Mouse (Mus musculus) liver, embryonic 16.5 days (tissue): ENCODE measurements around the gene Eva1c. TPM values are rescaled to one million over a fixed set of nuclear protein-coding genes. Genes with fewer than 3 reads are reported as not detected.
A peak's percentile ranks its signal among the peaks of the same experiment; 100 is the strongest.

Experiments used
- ATAC-seq: fragments of 200-750 bp; cut with Nextera tagmentation; 2 replicates; pipeline ENCODE4 v1.8.0; 2017; ENCODE audit warnings: low read depth, mild to moderate bottlenecking, moderate number of reproducible peaks, moderate library complexity
- H3K27ac ChIP-seq: fragments of 300-500 bp; sonication (generic); 2 replicates; pipeline ENCODE4 v1.5.1; 2014; ENCODE audit warnings: mild to moderate bottlenecking, low read length
- H3K27me3 ChIP-seq: fragments of 300-500 bp; sonication (generic); 2 replicates; pipeline ENCODE4 v1.6.1; 2014; ENCODE audit warnings: low read depth, low read length, mixed read lengths; ENCODE audit not compliant: control insufficient read depth, insufficient read depth
- H3K36me3 ChIP-seq: fragments of 300-500 bp; sonication (generic); 2 replicates; pipeline ENCODE4 v1.6.1; 2014; ENCODE audit warnings: mild to moderate bottlenecking; ENCODE audit not compliant: control insufficient read depth, insufficient read depth
- H3K4me1 ChIP-seq: fragments of 300-500 bp; sonication (generic); 2 replicates; pipeline ENCODE4 v1.6.1; 2014; ENCODE audit warnings: low read depth, low read length, mixed read lengths; ENCODE audit not compliant: control insufficient read depth
- H3K4me2 ChIP-seq: fragments of 300-500 bp; sonication (generic); 2 replicates; pipeline ENCODE4 v1.6.1; 2014; ENCODE audit warnings: low read depth, low read length, mixed read lengths
- H3K4me3 ChIP-seq: fragments of 300-500 bp; sonication (generic); 2 replicates; pipeline ENCODE4 v1.5.1; 2014; ENCODE audit warnings: low read depth, mild to moderate bottlenecking, low read length
- H3K9ac ChIP-seq: fragments of 300-500 bp; sonication (generic); 2 replicates; pipeline ENCODE4 v1.6.1; 2014; ENCODE audit warnings: low read depth, low read length
- H3K9me3 ChIP-seq: fragments of 300-500 bp; sonication (generic); replicated peaks from 2 replicates; pipeline ENCODE4 v1.6.1; 2016; ENCODE audit warnings: low read length; ENCODE audit not compliant: control insufficient read depth
- WGBS: fragments of 180-500 bp; shearing (Covaris S2); extraction: QIAGEN DNeasy Blood & Tissue Kit; methylation state at CpG from one replicate; pipeline ENCODE4 v1.1.7; 2014; ENCODE audit not compliant: insufficient replicate concordance; 5-methylcytosine and 5-hydroxymethylcytosine counted together
- polyA plus RNA-seq: library from polyadenylated mRNA; unstranded; fragments of >200 nt; fragmentation: Nextera tagmentation; extraction: Ambion mirVana; gene quantifications from 2 replicates; pipeline ENCODE4 v1.2.1, GENCODE M21; 2015

The Eva1c gene
- polyA plus RNA-seq, 1 experiment from 2014 or later, result 0.40 TPM

GRCm38 (mm10) chr16:90864693-90865092, 38.2 kb downstream of the Eva1c start:
- Histone ChIP-seq H3K27ac (no peak overlapping the region), H3K36me3 (no peaks in the 10 kb centered on the region), H3K4me1 (peaks cover 3% of the 10 kb centered on the region; the same call in 1 of the 2 replicates), H3K4me3 (no peak overlapping the region), H3K4me2 (no peak overlapping the region), H3K9me3 (no peaks in the 10 kb centered on the region), H3K9ac (no peak overlapping the region), H3K27me3 (no peaks in the 10 kb centered on the region)
- 48% methylated on average over 7 of the region's 7 CpGs for WGBS
- no peak for ATAC-seq

GRCm38 (mm10) chr16:90865652-90866051, 39.1 kb downstream of the Eva1c start:
- ATAC-seq, result peak; percentile 32; the same call in 1 of the 2 replicates
- Histone ChIP-seq H3K4me3 (no peak overlapping the region), H3K27ac (no peak overlapping the region), H3K4me1 (peaks cover 3% of the 10 kb centered on the region; the same call in 1 of the 2 replicates), H3K36me3 (no peaks in the 10 kb centered on the region), H3K27me3 (no peaks in the 10 kb centered on the region), H3K4me2 (no peak overlapping the region), H3K9me3 (no peaks in the 10 kb centered on the region), H3K9ac (no peak overlapping the region)
- 44% methylated on average over 9 of the region's 9 CpGs for WGBS

GRCm38 (mm10) chr16:90868129-90868528, 41.6 kb downstream of the Eva1c start:
- WGBS, result 10% methylated on average over 7 of the region's 7 CpGs
- Histone ChIP-seq H3K4me2 (no peak overlapping the region), H3K4me3 (no peak overlapping the region), H3K27me3 (no peaks in the 10 kb centered on the region), H3K9me3 (no peaks in the 10 kb centered on the region), H3K9ac (no peak overlapping the region), H3K27ac (no peak overlapping the region), H3K4me1 (no peaks in the 10 kb centered on the region), H3K36me3 (no peaks in the 10 kb centered on the region)
- ATAC-seq, result no peak

- no peak overlapping the region for H3K27ac ChIP-seq
- no peak overlapping the region for H3K4me2 ChIP-seq
- 49% methylated on average over 4 of the region's 4 CpGs for WGBS
- H3K4me1 ChIP-seq, result no peaks in the 10 kb centered on the region
- no peaks in the 10 kb centered on the region for H3K27me3 ChIP-seq
- no peaks in the 10 kb centered on the region for H3K36me3 ChIP-seq
- ATAC-seq, result no peak
- H3K9me3 ChIP-seq, result no peaks in the 10 kb centered on the region
- H3K4me3 ChIP-seq, result no peak overlapping the region
- H3K9ac ChIP-seq, result no peak overlapping the region
Observed at GRCm38 (mm10) chr16:90869361-90869760, 42.8 kb downstream of the Eva1c start.

GRCm38 (mm10) chr16:90872936-90873335, 46.4 kb downstream of the Eva1c start:
- Histone ChIP-seq H3K27me3 (no peaks in the 10 kb centered on the region), H3K4me1 (no peaks in the 10 kb centered on the region), H3K9me3 (no peaks in the 10 kb centered on the region), H3K36me3 (no peaks in the 10 kb centered on the region), H3K9ac (no peak overlapping the region), H3K4me3 (no peak overlapping the region), H3K4me2 (no peak overlapping the region), H3K27ac (no peak overlapping the region)
- 53% methylated on average over 8 of the region's 8 CpGs for WGBS
- ATAC-seq, result no peak

GRCm38 (mm10) chr16:90874536-90874935, 48.0 kb downstream of the Eva1c start:
- WGBS, result 55% methylated on average over 5 of the region's 5 CpGs
- ATAC-seq, result no peak
- Histone ChIP-seq H3K4me3 (no peak overlapping the region), H3K9ac (no peak overlapping the region), H3K36me3 (no peaks in the 10 kb centered on the region), H3K4me2 (no peak overlapping the region), H3K4me1 (no peaks in the 10 kb centered on the region), H3K27me3 (no peaks in the 10 kb centered on the region), H3K27ac (no peak overlapping the region), H3K9me3 (no peaks in the 10 kb centered on the region)

GRCm38 (mm10) chr16:90878135-90878860, 51.8 kb downstream of the Eva1c start:
- 67% methylated on average over 3 of the region's 3 CpGs for whole genome bisulfite sequencing
- H3K9me3 ChIP-seq, result no peaks in the 10 kb centered on the region

GRCm38 (mm10) chr16:90882501-90882977, 56.0 kb downstream of the Eva1c start:
- H3K27me3 ChIP-seq, result no peaks in the 10 kb centered on the region
- H3K4me1 ChIP-seq, result no peaks in the 10 kb centered on the region
- no peak overlapping the region for H3K9ac ChIP-seq
- no peak overlapping the region for H3K27ac ChIP-seq
- H3K4me3 ChIP-seq, result no peak overlapping the region
- H3K9me3 ChIP-seq, result no peaks in the 10 kb centered on the region
- 45% methylated on average over 8 of the region's 8 CpGs for WGBS
- H3K36me3 ChIP-seq, result no peaks in the 10 kb centered on the region
- H3K4me2 ChIP-seq, result no peak overlapping the region
- no peak for ATAC-seq

More at GRCm38 (mm10) chr16:90878135-90878860, 51.8 kb downstream of the Eva1c start:
- H3K27ac ChIP-seq, result no peak overlapping the region
- no peak overlapping the region for H3K4me3 ChIP-seq
- H3K27me3 ChIP-seq, result no peaks in the 10 kb centered on the region
- H3K36me3 ChIP-seq, result no peaks in the 10 kb centered on the region
- no peak overlapping the region for H3K9ac ChIP-seq
- H3K4me2 ChIP-seq, result no peak overlapping the region
- H3K4me1 ChIP-seq, result no peaks in the 10 kb centered on the region
- no peak for ATAC-seq

- no peak overlapping the region for H3K4me3 ChIP-seq
- H3K27ac ChIP-seq, result no peak overlapping the region
- H3K4me1 ChIP-seq, result no peaks in the 10 kb centered on the region
- H3K4me2 ChIP-seq, result no peak overlapping the region
- H3K36me3 ChIP-seq, result no peaks in the 10 kb centered on the region
- H3K9ac ChIP-seq, result no peak overlapping the region
- no peaks in the 10 kb centered on the region for H3K9me3 ChIP-seq
- ATAC-seq, result no peak
- WGBS, result 32% methylated on average over 2 of the region's 2 CpGs
- no peaks in the 10 kb centered on the region for H3K27me3 ChIP-seq
Observed at GRCm38 (mm10) chr16:90885351-90885750, 58.8 kb downstream of the Eva1c start.
